Mouse (Mus musculus) brain, embryonic 14.5 days (tissue): ENCODE results near the gene Esrra.

Source experiments
- CTCF ChIP-seq: fragments of 200-500 bp; IDR thresholded peaks from 2 replicates; pipeline ENCODE4 v1.5.1; 2012; ENCODE audit warnings: inconsistent platforms, mild to moderate bottlenecking, moderate library complexity, borderline replicate concordance; ENCODE audit not compliant: insufficient read depth, insufficient read length; ENCODE audit errors: extremely low read depth
- POLR2A ChIP-seq: fragments of 200-500 bp; IDR thresholded peaks from 2 replicates; pipeline ENCODE4 v1.6.1; 2012; ENCODE audit warnings: mild to moderate bottlenecking, inconsistent platforms, borderline replicate concordance; ENCODE audit not compliant: poor library complexity, insufficient read depth, insufficient read length, severe bottlenecking; ENCODE audit errors: extremely low read depth

DNA sequence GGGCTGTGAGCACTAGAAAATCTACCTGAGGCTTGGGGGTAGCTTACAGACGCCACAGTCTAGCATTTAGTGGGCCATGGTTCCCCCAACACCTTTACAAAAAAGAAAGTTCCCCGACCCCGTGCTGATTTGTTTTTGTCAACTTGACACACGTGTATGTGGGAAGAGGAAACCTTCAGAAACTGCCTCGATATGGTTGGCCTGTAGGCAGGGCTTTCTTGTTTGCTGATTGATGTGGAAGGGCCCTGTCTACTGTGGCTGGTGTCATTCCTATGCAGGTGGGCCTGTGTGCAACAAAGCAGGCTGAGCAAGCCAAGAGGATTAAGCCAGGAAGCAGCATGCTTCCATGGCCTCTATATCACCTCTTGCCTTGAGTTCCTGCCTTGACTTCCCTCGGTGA is 8.6 kb downstream of the Esrra start:
- TF ChIP-seq POLR2A: no peak
- TF ChIP-seq CTCF: no peak
